Mouse (Mus musculus): ENCODE measurements at regions not wholly inside any gene's neighbourhood (a gene's known extent, or its start where the extent isn't known, plus 50 kb on each side); places are given as distances from the start of the nearest gene placed in this dataset.

DNA sequence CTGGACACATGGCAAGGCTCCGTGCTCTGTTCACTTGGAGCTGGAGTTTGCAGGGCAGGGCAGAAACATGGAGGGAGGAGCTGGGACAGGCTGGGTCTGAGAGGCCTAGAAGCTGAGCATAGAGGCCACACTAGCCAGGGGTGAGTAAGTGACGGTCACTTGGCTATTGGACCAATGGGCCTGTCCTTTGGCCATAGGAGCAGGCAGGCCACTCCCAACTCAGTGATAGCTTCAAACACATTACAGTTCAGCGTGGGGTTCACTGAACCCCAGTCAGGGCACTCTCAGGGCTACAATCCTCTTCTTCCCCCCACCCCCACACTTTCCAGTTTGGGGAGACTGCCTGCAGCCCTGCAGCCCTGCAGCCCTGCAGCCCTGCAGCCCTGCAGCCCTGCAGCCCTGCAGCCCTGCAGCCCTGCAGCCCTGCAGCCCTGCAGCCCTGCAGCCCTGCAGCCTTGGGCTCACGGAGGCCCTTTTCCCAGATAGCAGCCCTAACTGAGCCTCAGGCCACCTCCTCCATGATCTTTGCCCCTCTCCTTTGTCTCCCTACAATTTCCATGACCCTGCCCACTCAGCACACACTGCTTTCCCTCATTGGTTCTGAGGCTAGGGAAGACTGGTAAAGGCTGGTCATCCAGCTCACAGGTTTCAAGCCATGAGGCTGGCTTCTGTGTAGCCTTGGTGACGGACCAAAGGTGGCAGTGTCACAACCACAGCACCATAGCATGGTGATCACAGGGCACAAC, 285.3 kb downstream of the Cdh26 start:
- no peak for DNase-seq (ENCODE audit: low spot score)

DNA sequence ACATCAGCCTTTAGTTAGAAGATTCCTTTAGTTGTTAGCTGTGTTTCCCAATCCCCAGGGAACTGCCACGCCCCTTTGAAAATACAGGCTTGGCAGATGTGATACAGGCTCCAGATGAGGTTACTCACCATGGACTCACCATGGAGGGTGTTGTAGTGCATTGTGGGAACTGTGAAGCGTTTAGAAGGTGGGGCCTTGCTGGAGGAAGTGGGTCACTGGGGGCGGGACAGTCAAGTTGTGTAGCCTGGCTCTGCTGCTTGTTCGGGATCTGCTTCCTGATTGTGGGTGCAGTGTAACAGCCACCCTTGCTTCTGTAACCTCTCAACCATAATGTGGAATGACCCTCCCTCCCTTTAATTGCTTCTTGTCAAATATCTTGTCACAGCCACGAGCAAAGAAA, 287.7 kb downstream of the Cdh26 start:
- DNase-seq (ENCODE audit: low spot score), result no peak

- DNase-seq (ENCODE audit: low spot score), result no peak
Observed at GRCm38 (mm10) chr2:178723455-178723854, 293.1 kb downstream of the Cdh26 start.

DNA sequence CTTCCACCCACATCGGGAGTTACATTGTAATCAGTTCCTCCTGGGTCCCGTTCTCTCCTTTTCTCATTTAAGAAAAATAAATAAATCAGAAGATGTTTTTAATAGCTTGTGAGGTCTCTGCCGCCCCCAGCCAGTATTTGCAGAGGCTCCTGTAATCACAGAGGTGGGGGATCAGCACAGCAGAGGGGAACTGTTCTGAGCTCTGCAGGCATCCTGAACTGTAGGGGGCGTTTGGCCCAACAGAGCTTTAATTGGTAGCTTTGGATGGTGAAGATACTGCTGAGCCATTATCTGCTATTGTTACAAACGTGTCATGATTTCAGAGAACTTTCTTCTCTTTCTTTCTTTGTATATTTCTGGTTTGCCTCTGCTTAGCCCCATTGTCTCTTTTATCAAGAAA, 293.9 kb downstream of the Cdh26 start:
- DNase-seq (ENCODE audit: low spot score), result no peak

GRCm38 (mm10) chr2:178727930-178728793, 297.8 kb downstream of the Cdh26 start:
- no peak for DNase-seq (ENCODE audit: low spot score)

DNA sequence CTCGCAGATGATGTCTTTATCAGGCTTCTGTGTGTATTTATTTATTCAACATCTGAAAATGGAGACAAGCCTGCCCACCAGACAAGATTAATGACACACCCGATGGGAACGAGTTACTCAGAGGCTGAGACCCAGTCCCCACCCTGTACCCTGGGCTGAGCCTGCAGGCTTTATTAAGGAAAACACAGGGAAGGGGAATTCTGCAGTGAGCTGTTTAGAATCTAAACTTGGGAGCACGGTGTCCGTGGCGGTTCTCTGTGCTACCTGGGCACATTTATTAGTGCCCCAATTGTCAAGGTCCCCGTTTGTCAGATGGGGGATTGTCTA, 298.4 kb downstream of the Cdh26 start:
- DNase-seq (ENCODE audit: low spot score), result no peak

DNA sequence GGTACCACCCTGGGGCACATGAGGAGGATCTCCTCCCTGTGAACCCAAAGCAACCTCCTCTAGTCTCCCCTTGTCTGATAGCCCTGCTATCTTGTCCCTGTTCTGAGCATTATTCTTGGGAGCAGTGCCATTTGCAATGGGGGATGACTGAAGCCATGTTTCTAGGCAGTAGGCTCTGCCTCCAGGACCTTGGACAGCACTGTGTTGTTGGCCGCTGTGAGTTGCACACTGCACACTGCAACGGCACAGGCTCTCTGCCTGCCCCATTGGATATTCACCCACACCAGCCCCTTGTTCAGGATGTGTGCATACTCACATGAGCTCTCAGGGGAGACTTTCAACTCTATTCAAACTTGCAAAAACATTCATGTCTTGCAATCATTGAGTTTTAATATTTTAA, 304.8 kb downstream of the Cdh26 start:
- no peak for DNase-seq (ENCODE audit: low spot score)

DNA sequence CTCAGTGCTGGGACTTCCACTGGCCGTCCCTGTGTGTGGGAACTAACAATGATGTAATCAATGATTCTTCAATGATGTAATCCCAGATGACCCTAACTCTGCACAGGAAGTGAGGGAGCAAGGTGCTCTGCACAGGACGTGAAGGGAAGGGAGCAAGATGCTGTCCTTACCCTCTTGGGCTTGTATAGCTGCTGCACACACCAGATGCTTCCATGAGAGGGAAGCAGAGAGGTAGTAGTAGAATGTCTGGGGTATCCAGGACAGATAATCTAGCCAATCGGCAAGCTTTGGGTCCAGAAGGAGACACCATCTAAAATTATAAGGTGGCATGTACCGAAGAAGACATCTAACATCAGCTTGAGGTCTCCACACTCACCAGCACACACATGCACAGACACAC, 314.3 kb downstream of the Cdh26 start:
- DNase-seq (ENCODE audit: low spot score), result no peak

DNA sequence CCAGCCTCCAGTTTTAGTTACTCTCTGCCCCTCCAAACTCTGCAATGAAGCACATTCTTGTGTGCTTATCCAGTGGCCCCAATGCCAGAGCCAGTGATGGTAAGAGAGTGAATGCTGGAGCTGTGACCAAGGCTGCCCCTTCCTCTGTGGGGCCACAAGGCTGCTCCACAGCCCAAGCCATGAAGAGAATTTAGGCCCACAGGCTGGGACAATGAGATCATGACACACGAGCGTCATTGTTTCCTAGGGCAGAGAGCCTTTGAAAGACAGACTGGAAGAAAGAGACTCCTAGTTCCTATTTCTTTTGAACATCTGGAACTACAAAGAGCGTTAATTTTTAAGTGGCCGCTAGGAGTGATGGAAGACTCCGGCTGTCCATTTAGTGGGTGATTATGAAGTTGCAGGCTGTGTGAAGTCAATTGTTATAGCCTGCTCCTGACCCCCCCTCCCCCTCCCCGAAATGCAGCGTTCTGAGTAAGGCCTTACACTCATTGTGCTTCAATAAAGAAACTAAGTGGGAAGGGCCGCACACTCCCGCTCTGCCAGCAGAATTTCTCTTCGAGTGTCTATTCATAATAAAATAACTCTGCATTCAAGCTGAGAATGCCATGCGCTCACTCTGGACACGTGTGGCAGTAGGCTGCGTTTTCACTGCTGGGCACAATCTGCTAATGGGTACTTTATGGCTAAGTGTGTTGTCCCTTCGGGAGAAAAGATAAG, 315.1 kb downstream of the Cdh26 start:
- DNase-seq (ENCODE audit: low spot score), result no peak

- DNase-seq (ENCODE audit: low spot score), result no peak
Observed at GRCm38 (mm10) chr2:178751247-178751646, 320.9 kb downstream of the Cdh26 start.

DNA sequence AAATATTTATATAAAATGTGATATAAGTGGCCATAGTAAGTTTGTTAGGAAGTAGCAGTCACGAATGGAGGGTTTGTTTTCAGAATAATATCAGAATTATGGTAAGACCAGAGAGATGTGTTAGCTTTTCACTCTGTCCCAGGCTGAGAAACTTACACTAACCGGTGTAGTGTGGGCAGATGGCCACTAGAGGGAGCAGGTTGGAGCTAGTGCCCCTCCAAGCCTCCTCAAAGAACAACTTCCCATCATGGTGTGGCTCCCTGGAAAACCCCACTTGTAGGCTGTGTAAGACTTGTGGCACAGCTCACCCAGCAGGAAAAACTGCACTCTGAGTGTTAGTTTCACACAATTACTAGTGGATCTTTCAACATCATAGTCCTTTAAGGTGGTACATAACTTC, 328.0 kb downstream of the Cdh26 start:
- peak; percentile 65 for DNase-seq (ENCODE audit: low spot score)

GRCm38 (mm10) chr2:178768526-178768925, 338.2 kb downstream of the Cdh26 start:
- no peak for DNase-seq (ENCODE audit: low spot score)

GRCm38 (mm10) chr2:178769001-178769400, 338.7 kb downstream of the Cdh26 start:
- no peak for DNase-seq (ENCODE audit: low spot score)

DNA sequence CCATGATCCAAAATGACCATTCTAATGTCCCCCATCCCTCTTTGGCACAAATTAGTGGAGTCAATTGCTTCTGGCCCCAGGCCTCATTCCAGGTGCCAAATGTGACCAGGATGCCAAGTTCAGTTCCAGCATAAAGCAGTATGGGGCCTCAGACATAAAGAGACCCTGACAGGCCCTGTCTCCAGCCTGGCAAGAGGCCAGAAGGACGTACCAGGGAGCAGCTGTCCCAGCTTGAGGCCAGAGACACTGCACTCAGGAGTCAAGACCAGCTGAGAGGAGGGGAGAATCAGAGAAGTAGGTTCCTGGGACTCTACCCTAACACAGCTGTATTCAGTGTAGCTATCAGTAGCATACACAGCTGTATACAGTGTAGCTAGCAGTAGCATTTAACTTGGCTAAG, 341.1 kb downstream of the Cdh26 start:
- DNase-seq (ENCODE audit: low spot score), result no peak

GRCm38 (mm10) chr2:178771881-178772280, 341.6 kb downstream of the Cdh26 start:
- DNase-seq (ENCODE audit: low spot score), result no peak

- DNase-seq (ENCODE audit: low spot score), result no peak
Observed at GRCm38 (mm10) chr2:178784822-178785589, 354.7 kb downstream of the Cdh26 start.

DNA sequence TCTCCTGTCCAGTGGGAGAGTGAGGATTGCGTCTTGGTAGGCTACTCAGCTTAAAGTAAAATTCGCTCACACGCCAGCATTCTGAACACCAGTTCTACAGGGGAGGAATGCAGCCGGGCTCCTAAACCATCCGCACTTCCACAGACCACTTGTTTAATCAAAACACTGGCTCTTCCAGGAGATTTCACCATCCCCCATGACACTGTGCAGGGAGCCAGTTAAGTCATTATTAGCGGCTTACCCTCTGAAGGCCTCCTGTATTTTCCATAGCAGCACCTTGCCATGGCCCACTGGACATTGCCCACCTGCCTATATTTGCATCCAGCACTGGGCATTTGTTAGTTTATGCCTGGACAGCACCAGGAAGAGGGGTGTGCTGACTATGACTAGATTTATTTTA, 355.5 kb downstream of the Cdh26 start:
- DNase-seq (ENCODE audit: low spot score), result no peak

DNA sequence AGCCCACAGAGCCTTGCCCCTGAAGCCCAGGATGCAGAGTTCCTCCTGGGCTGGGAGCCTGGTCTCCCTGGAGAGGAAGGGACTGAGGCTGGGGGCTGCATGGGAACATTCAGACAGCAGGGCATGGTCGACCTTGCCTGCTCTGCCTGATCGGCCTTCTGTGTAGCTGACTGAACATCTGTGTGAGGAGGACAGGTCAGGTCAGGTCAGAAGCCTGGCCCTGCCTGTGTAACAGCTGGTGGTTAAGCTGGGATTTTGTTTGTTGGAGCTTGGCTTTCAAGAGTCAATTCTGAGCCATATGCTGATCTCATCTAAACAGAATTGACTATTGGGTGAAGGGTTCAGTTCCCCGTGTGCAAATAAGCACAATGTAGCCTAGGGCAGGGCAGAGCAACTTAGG, 365.5 kb downstream of the Cdh26 start:
- no peak for DNase-seq (ENCODE audit: low spot score)

GRCm38 (mm10) chr2:178801464-178801863, 371.1 kb downstream of the Cdh26 start:
- DNase-seq (ENCODE audit: low spot score), result no peak

DNA sequence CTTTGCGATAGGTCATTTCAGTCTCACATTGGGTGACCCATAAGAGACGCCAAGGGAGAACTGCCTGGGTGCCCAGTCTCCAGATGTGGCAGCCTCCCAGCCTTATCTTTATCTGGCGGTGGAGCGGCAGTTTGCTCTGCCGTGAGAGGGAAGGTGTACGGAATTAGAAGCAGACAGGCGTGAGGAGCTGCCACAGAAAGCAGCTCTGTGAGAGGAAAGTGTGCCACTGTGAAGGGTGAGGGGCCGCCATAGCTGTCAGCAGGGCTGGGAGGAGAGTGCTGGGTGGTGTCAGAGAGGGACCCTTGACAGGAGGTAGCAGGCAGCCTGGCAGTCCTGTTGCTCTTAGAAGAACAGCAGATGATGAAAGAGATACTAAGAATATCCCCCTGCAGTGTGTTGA, 375.0 kb downstream of the Cdh26 start:
- no peak for DNase-seq (ENCODE audit: low spot score)

GRCm38 (mm10) chr2:178821552-178821951, 391.2 kb downstream of the Cdh26 start:
- no peak for DNase-seq (ENCODE audit: low spot score)

DNA sequence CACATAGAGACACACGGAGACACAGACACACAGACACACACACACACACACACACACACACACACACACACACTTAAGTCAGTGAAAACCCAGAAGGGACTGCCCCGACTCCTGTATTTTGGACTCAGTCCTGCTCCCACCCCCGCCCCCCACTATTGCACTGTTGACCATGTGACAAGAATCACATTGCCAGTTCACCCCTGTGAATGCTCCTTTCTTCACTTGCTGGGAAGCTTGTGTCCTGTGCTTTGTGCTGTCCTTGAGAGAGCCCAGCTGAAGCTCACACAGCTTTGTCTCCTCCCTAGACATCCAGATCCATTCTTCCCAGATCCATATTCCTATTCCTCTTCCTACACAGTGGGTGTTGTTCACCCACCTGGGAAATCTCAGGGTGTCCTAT, 400.0 kb downstream of the Cdh26 start:
- DNase-seq (ENCODE audit: low spot score), result no peak
